Mouse (Mus musculus): ENCODE results near the gene Flywch2. TPM values are rescaled to one million over a fixed set of nuclear protein-coding genes. Genes with fewer than 3 reads are reported as not detected.

Flywch2 gene
- polyA plus RNA-seq, 1 experiment = 1.6 TPM

DNA sequence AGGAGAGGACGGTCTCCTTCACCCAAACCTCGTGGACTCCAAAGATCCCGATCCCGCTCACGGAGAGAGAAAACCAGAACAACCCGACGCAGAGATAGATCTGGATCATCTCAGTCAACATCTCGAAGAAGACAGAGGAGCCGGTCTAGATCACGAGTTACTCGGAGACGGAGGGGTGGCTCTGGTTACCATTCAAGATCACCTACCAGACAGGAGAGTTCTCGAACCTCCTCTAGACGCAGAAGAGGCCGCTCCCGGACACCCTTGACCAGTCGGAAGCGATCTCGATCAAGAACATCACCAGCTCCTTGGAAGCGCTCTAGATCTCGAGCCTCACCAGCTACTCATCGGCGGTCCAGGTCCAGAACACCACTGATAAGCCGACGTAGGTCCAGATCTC lies 33.4 kb upstream of the Flywch2 start:
- no peak overlapping the region for H3K27ac ChIP-seq (ENCODE audit: insufficient read depth, low read depth, low read length)
- TF ChIP-seq POLR2A (IDR thresholded peaks at IDR 0.05; ENCODE audit: borderline replicate concordance, low read depth, low read length) = no peak
- no peak for TF ChIP-seq CTCF (IDR thresholded peaks at IDR 0.05; ENCODE audit: low read depth, low read length)
- H3K4me1 ChIP-seq (ENCODE audit: control insufficient read depth, insufficient read depth, low read length) = no peaks in the 10 kb centered on the region
- H3K4me3 ChIP-seq (ENCODE audit: insufficient read depth, low read length) = no peak overlapping the region

DNA sequence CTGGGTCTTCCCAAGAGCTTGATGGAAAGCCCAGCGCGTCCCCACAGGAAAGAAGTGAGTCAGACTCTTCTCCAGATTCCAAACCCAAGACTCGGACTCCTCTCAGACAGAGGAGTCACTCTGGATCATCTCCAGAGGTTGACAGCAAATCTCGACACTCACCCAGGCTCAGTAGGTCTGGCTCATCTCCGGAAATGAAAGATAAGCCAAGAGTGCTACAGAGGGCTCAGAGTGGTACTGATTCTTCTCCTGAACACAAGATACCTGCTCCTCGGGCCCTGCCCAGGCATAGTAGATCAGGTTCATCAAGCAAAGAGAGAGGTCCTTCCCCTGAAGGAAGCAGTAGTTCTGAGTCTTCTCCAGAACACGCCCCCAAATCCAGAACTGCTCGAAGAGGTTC lies 32.7 kb upstream of the Flywch2 start:
- Histone ChIP-seq H3K4me3 (ENCODE audit: insufficient read depth, low read length) (no peak overlapping the region), H3K4me1 (ENCODE audit: control insufficient read depth, insufficient read depth, low read length) (no peaks in the 10 kb centered on the region), H3K27ac (ENCODE audit: insufficient read depth, low read depth, low read length) (no peak overlapping the region)
- TF ChIP-seq POLR2A (IDR thresholded peaks at IDR 0.05; ENCODE audit: borderline replicate concordance, low read depth, low read length) (no peak), CTCF (IDR thresholded peaks at IDR 0.05; ENCODE audit: low read depth, low read length) (no peak)

GRCm38 (mm10) chr17:23815641-23816040 lies 29.8 kb upstream of the Flywch2 start:
- Histone ChIP-seq H3K4me1 (ENCODE audit: control insufficient read depth, insufficient read depth, low read length) (no peaks in the 10 kb centered on the region), H3K27ac (ENCODE audit: insufficient read depth, low read depth, low read length) (no peak overlapping the region), H3K4me3 (ENCODE audit: insufficient read depth, low read length) (no peak overlapping the region)
- TF ChIP-seq CTCF (IDR thresholded peaks at IDR 0.05; ENCODE audit: low read depth, low read length) (no peak), POLR2A (IDR thresholded peaks at IDR 0.05; ENCODE audit: borderline replicate concordance, low read depth, low read length) (no peak)

- H3K4me1 ChIP-seq (ENCODE audit: control insufficient read depth, insufficient read depth, low read length) = peaks cover 17% of the 10 kb centered on the region
- TF ChIP-seq CTCF (IDR thresholded peaks at IDR 0.05; ENCODE audit: low read depth, low read length) = no peak
- TF ChIP-seq POLR2A (IDR thresholded peaks at IDR 0.05; ENCODE audit: borderline replicate concordance, low read depth, low read length) = no peak
Measured at GRCm38 (mm10) chr17:23807918-23808317, 22.0 kb upstream of the Flywch2 start.

DNA sequence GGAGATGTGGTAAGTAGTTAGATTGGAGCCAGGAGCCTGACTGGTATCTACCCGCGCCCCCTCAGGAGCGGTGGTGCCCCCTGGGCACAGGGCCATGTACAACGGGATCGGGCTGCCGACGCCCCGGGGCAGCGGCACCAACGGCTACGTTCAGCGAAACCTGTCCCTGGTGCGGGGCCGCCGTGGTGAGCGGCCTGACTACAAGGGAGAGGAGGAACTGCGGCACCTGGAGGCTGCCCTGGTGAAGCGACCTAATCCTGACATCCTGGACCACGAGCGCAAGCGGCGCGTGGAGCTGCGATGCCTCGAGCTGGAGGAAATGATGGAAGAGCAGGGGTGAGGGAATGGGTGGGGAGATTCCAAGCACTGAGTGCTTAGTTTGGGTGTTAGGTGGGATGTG lies 21.0 kb upstream of the Flywch2 start:
- no peak for TF ChIP-seq POLR2A (IDR thresholded peaks at IDR 0.05; ENCODE audit: borderline replicate concordance, low read depth, low read length)
- Histone ChIP-seq H3K27ac (ENCODE audit: insufficient read depth, low read depth, low read length) (no peak overlapping the region), H3K4me3 (ENCODE audit: insufficient read depth, low read length) (no peak overlapping the region), H3K4me1 (ENCODE audit: control insufficient read depth, insufficient read depth, low read length) (peaks cover 17% of the 10 kb centered on the region)

More at GRCm38 (mm10) chr17:23807918-23808317, 22.0 kb upstream of the Flywch2 start:
- Histone ChIP-seq H3K27ac (ENCODE audit: insufficient read depth, low read depth, low read length) (no peak overlapping the region), H3K4me3 (ENCODE audit: insufficient read depth, low read length) (no peak overlapping the region)

GRCm38 (mm10) chr17:23804426-23805085 lies 18.7 kb upstream of the Flywch2 start:
- Histone ChIP-seq H3K27ac (ENCODE audit: insufficient read depth, low read depth, low read length) (peak overlapping the region; percentile 91), H3K4me3 (ENCODE audit: insufficient read depth, low read length) (peak overlapping the region; percentile 94), H3K4me1 (ENCODE audit: control insufficient read depth, insufficient read depth, low read length) (peaks cover 17% of the 10 kb centered on the region)
- no peak for TF ChIP-seq POLR2A (IDR thresholded peaks at IDR 0.05; ENCODE audit: borderline replicate concordance, low read depth, low read length)
- TF ChIP-seq CTCF (IDR thresholded peaks at IDR 0.05; ENCODE audit: low read depth, low read length) = no peak

- TF ChIP-seq POLR2A (IDR thresholded peaks at IDR 0.05; ENCODE audit: borderline replicate concordance, low read depth, low read length) = no peak
- TF ChIP-seq CTCF (IDR thresholded peaks at IDR 0.05; ENCODE audit: low read depth, low read length) = no peak
- H3K4me1 ChIP-seq (ENCODE audit: control insufficient read depth, insufficient read depth, low read length) = peaks cover 19% of the 10 kb centered on the region
- peak overlapping the region; percentile 91 for H3K27ac ChIP-seq (ENCODE audit: insufficient read depth, low read depth, low read length)
- peak overlapping the region; percentile 94 for H3K4me3 ChIP-seq (ENCODE audit: insufficient read depth, low read length)
Measured at GRCm38 (mm10) chr17:23803366-23804041, 17.6 kb upstream of the Flywch2 start.

DNA sequence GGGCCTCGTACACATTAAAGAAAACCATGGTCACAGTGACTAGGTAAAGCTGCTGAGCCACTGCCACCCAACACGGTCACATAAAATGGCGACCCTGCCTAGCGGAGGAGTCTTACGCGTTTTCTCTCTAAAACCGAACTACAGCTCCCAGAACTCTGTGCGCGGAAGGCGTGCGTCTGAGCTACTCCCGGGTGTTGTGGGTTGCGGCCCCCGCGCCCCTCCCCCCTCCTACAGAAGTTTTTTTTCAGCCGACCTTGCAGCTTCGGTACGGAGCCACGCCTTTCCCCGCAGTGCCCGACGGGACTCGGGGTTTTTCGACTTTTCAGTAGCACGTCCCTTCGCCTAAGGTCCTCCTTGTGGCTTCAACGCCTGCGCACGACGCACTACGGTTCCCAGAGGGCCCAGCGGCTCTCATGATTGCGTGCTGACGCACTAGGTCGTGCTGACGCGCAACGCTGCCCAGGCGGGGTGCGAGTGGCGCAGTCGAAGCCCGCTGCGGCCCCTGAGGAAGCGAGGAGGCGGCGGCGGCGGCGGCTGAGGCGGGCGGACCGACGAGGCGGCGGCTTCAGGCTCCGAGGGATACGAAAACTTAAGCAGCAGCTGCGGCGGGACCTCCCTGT lies 17.0 kb upstream of the Flywch2 start:
- Histone ChIP-seq H3K4me3 (ENCODE audit: insufficient read depth, low read length) (peak overlapping the region; percentile 94), H3K27ac (ENCODE audit: insufficient read depth, low read depth, low read length) (peak overlapping the region; percentile 91), H3K4me1 (ENCODE audit: control insufficient read depth, insufficient read depth, low read length) (peaks cover 17% of the 10 kb centered on the region)
- TF ChIP-seq POLR2A (IDR thresholded peaks at IDR 0.05; ENCODE audit: borderline replicate concordance, low read depth, low read length) = no peak
- TF ChIP-seq CTCF (IDR thresholded peaks at IDR 0.05; ENCODE audit: low read depth, low read length) = no peak

DNA sequence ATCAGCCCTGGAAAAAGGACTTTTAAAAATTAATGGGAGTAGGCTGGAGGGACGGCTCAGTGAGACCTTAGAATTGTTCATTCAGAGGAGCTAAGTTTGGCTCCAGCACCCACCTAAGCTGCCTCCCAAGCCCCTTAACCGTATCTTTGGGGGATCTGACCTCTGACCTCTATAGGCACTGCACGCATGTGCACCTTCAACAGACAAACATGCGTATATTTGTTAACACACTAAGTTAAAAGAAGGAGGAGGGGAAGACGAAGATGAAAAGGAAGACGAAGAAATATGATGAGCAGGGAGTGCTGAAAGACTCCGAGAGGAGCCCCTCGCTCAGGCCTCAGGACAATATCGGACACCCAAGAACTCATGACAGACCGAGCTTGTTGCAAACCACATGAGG lies 15.7 kb upstream of the Flywch2 start:
- no peak overlapping the region for H3K27ac ChIP-seq (ENCODE audit: insufficient read depth, low read depth, low read length)

DNA sequence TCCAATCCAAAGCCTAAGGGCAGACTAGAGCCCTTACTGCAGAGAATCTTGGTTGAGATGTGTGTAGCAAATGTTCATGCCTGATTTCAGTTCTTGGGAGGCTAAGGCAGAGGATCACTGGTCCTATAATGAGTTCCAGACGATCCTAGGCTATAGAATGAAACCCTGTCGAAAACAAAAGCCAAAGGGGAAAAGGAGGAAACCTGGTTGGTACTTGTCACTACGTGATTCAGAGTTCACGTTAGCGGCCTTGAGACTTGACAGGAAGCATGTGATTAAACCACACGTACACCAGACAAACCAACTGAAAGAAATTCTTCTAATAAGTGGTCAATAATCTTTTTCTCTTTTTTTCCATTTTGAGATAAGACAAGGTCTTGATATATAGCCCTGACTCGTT lies 11.4 kb upstream of the Flywch2 start:
- 0 out of 2 replicates have a peak, but pooled peaks cover 2% of the 10 kb centered on the region for H3K4me1 ChIP-seq (ENCODE audit: control insufficient read depth, insufficient read depth, low read length)
- H3K27ac ChIP-seq (ENCODE audit: insufficient read depth, low read depth, low read length) = no peak overlapping the region
- H3K4me3 ChIP-seq (ENCODE audit: insufficient read depth, low read length) = no peak overlapping the region
- TF ChIP-seq POLR2A (IDR thresholded peaks at IDR 0.05; ENCODE audit: borderline replicate concordance, low read depth, low read length) (no peak), CTCF (IDR thresholded peaks at IDR 0.05; ENCODE audit: low read depth, low read length) (no peak)

More for the DNA sequence above, 15.7 kb upstream of the Flywch2 start:
- Histone ChIP-seq H3K4me1 (ENCODE audit: control insufficient read depth, insufficient read depth, low read length) (peaks cover 6% of the 10 kb centered on the region), H3K4me3 (ENCODE audit: insufficient read depth, low read length) (no peak overlapping the region)
- TF ChIP-seq CTCF (IDR thresholded peaks at IDR 0.05; ENCODE audit: low read depth, low read length) (no peak), POLR2A (IDR thresholded peaks at IDR 0.05; ENCODE audit: borderline replicate concordance, low read depth, low read length) (no peak)
